Mouse (Mus musculus) right cerebral cortex, postnatal 25 days (tissue): ENCODE results near the gene Gmppb.
A peak's percentile ranks its signal among the peaks of the same experiment; 100 is the strongest.

Experiments
- DNase-seq: peaks from one replicate; pipeline ENCODE4 v3.0.0; 2022

The Gmppb gene

DNA sequence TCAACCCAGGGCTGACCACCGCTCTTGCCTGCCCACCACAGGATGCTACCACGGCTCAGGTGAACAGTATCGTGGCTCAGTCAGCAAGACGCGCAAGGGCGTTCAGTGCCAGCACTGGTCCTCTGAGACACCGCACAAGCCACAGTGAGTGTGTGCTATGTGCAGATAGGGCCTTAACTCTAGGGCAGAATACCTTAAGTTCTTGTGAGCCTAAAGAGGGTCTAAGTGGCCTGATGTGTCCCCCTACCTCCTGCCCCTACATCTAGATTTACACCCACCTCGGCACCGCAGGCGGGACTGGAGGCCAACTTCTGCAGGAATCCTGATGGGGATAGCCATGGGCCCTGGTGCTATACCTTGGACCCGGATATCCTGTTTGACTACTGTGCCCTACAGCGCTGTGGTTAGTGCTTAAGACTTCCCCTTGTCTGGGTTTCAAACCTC lies 34.0 kb downstream of the Gmppb start, which contains the start of gene Rnf123:
Gene Rnf123 (minus strand): TSS at position 359 of the 444 bp plus-strand sequence.
- DNase-seq, result no peak

DNA sequence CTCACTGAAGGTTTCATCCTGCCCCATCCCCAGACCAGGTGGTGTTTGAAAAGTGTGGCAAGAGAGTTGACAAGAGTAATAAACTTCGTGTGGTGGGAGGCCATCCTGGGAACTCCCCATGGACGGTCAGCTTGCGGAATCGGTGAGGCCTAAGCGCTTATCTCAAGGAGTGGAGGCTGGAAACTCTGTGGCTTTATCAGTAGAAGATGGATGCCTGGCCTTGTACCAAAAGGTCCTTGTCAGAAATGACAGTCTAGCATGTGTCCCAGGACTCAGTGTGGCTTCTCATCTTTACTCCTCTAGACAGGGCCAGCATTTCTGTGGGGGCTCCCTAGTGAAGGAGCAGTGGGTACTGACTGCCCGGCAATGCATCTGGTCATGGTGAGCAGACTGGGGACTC lies 34.5 kb downstream of the Gmppb start:
- no peak for DNase-seq

DNA sequence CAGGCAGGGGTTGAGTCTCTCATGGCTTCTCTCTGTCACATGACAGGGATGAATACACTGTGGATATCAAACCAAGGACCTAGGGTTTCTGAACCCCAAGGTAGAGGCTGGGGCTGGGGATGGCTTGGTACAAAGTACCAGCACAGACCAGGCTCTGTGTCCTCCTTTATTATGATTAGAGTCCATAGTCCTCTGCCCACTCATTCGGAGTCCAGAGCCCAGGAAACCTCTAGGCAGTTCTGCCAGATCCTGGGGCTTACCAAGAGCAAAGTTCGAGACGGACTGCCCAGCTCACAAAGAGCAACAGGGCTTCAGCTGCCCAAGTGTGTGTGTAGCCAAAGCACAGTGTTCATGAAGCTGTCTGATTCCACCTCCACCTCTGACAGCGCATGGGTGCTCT lies 36.2 kb downstream of the Gmppb start:
- DNase-seq, result no peak

DNA sequence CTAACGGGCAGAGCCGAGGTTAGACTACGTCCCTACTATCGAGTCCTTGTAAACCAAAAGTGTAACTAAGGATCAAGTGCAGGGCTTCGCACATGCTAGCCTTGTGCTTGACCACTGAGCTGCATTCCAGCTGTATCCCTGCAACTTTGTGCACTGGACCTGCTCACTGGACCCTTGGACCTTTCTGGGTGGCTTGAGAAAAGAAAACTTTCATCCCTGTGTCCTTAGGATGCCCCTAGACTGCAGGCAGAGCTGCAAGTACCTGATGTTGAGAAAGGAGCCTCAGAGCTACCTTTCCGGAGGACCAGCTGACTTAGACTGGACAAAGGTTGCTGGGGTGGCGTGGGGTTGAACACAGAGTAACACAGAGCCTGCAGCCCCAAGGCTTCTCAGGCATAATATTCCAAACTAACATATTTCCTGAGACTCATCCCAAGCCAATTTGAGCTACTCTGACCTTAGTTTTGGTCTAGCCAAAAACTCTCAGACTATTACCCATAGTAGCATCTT lies 41.6 kb downstream of the Gmppb start:
- no peak for DNase-seq

DNA sequence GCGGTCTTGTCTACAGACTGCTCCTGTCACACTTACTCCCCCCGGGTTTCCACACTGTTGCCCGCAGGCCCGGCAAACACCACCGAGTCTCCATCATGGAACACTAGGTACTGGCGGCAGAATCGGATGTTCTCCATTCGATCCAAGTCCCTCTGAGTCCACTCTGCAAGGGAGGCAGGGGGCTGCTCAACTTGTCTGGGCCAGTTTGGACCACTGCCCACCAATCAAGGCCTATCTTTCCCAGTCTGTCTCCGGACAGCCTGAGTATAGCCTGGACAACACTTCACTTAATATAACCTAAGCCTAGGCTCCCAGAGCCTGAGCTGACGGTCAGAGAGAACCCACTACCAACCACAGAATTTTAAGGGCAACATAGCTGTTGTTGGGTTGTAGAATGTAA lies 44.5 kb downstream of the Gmppb start:
- no peak for DNase-seq

DNA sequence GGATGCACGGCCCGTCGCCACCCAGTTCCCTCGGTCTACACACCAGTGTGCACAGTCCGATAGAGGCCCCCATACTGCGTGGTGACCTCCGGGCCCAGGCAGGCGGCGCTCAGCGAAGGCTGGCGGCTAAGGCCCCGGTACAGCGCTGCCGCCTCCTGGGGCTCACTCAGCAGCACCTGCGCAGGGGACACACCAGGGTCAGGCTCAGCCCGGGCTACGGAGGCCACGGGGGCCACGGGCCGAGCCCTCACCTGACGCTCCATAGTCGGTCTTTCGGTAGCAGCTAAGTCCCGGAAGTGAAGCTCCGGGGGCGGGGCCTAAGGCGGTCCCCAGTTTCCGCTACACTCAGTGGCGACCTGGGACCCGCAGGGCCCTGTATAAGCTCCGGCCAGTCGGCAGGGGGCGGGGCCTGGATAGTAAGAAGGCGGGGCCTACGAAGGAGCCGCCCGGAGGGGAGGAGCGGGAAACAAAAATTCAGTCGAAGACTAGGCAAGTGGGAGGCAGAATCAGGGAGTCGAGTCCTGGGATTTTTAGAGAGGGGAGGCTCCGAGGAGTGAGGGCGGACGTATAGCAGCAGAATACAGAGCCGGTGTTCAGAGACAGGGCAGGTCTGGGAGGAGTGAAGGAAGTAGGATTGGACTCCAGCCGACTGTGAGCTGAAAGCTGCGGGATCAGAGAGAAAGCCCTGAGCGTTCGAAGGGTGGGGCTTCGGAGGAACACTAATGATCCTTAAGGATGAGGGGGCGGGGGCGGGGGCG lies 45.3 kb downstream of the Gmppb start, which contains the start of gene Apeh:
Gene Apeh (minus strand): TSS at position 423 of the 758 bp plus-strand sequence.
- peak; percentile 82 for DNase-seq

DNA sequence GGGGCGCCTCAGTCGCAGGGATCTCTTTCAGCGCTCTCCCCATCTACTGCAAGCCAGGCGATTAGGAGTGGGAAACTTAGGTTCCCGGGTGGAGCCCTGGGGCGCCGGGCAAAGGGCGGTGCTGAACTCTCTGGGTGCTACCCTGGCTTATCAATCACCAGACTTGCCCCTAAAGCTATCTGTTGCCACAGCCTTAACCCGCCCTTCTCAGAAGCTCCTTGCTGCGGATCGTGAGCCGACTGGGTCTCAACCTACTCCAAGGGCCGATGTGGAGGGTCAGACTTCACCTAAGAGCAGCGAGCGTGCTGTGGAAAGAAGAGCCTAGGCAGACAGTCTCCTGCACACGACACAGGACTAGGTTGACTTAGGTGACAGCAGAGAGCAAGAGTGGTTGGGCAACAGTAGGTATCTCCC lies 46.0 kb downstream of the Gmppb start:
- no peak for DNase-seq

DNA sequence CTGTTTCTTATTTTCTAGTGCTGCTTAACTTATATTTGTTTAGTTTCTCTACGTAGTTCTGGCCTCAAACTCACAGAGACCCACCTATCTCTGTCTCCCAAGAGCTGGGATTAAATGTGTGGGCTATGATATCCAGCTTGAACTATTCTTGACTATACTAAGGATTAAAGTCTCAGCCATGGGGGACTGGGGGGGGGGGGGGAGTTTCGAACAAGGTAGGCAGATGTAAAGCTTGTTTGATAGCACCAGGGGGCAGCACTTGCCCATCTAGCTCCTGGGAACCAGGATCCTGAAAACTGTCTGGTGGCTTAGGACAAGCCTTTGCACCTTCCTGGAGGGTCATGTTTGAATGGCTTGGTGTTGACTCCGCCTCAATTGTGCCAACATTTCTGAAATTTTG lies 46.5 kb downstream of the Gmppb start:
- DNase-seq, result no peak

DNA sequence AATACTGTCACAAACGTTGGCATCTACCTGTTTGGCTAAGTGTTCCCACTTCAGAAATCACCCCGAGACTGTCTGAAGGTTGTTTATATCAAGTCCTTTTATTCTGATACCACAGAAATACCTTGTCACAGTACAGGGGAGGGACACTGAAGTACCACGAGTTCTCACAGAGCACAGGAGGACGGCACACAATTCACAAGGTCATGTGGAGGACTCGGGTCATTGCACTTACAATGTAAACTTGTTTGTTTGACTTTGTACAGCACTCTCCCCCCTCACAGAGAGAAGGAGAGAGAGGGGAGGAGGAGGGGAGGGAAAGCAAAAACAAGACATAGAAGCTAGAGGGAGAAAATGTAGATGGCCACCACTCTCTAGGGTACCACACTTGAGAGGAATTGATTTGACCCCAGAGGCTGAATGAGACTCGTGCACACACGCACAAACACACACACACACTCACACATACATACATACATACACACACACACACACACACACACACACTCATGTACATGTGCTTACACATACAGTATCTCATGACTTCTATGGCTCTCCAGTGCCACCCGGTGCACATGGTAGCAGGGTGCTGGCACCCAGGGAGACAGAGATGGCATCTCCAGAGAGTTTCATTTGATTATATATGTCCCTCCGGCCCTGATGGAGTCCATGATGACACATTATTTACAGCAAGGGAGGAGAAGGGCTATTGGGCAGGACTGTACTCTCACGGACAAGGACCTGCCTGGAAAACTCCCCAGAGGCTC lies 47.1 kb downstream of the Gmppb start:
- DNase-seq, result no peak

DNA sequence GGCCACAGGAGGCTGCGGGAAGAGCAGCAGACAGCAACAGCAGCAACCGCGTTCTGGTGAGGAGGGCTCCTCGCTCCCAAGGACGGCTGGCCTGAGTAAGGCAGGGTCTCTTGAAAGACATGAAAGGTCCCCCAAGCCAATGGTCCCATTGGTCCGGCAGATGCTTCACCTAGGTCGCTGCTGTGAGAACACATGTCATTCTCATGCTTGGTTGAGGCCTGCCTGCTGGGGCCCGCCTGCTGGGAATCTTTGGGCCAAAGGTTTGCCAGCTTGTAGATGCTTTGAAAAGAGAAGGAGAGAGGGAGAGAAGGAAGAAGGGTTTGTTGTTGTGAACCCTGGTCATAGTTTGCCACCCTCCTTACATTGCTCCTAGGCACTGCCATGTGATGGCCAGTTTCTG lies 50.6 kb downstream of the Gmppb start:
- no peak for DNase-seq
